In genomic region chr16:13504476-13504875, GRCm38 (mm10) we compare ENCODE assay signal across 12 mouse cellular contexts.
"Had no signal": no experiment of that assay in that cellular context is flagged by ENCODE, and none has a peak within 500 bp of the region (broad histone marks: within the 10 kb centered on the region; RNA-seq: fewer than 3 reads in every experiment).

No protein-coding gene starts in this region.

- H3K4me3 ChIP-seq: midbrain, embryonic 10.5 days; midbrain, embryonic 13.5 days; midbrain, embryonic 15.5 days; neural tube, embryonic 12.5 days had no signal

- DNase-seq: lung, embryonic 14.5 days; lung, postnatal 4 days; retina, postnatal 1 day; right cerebral cortex, postnatal 25 days; right cerebral cortex, postnatal 4 days; spleen, adult 18-20 months; thymus, adult 18-20 months; thymus, postnatal 36 days had no signal

- H3K27ac ChIP-seq: midbrain, embryonic 10.5 days; midbrain, embryonic 13.5 days; midbrain, embryonic 15.5 days; neural tube, embryonic 12.5 days had no signal

- ATAC-seq: midbrain, embryonic 13.5 days; midbrain, embryonic 15.5 days had no signal

- H3K4me1 ChIP-seq: midbrain, embryonic 10.5 days; midbrain, embryonic 13.5 days; midbrain, embryonic 15.5 days; neural tube, embryonic 12.5 days had no signal
